Mouse (Mus musculus) C2C12 (cell line): ENCODE measurements around the gene Gm21083.
"Not testable (repeated sequence)": the region's sequence is repeated elsewhere in the genome, so short reads cannot be mapped to it uniquely, and the experiment has no call there.

ENCODE experiments used
- CTCF ChIP-seq: IDR thresholded peaks from one replicate; pipeline ENCODE4 v1.5.1; 2011; ENCODE audit not compliant: control insufficient read depth, insufficient read depth, insufficient read length
- MYOD1 ChIP-seq: IDR thresholded peaks from one replicate; pipeline ENCODE4 v1.6.1; 2011; ENCODE audit warnings: low read depth; ENCODE audit not compliant: control insufficient read depth, insufficient read length
- USF1 ChIP-seq: IDR thresholded peaks from one replicate; pipeline ENCODE4 v1.6.1; 2011; ENCODE audit warnings: low read depth, mild to moderate bottlenecking, control low read depth, moderate library complexity

GRCm38 (mm10) chr5:15549606-15550005 lies 27.5 kb upstream of the Gm21083 start:
- TF ChIP-seq CTCF, USF1, MYOD1: not testable (repeated sequence)
